Mouse (Mus musculus) cerebellum, adult 2 months (tissue): ENCODE measurements around the gene Vangl1. TPM values are rescaled to one million over a fixed set of nuclear protein-coding genes. Genes with fewer than 3 reads are reported as not detected.

Source experiments
- DNase-seq, 2 experiments: peaks; one replicate each; pipeline ENCODE4 v3.0.0; 2021
- H3K27ac ChIP-seq: fragments of 200-500 bp; 2 replicates; pipeline ENCODE4 v1.5.1; 2012; ENCODE audit warnings: low read length, control low read depth, inconsistent platforms; ENCODE audit not compliant: insufficient read depth
- H3K27me3 ChIP-seq: fragments of 200-500 bp; 2 replicates; pipeline ENCODE4 v1.6.1; 2012; ENCODE audit warnings: inconsistent platforms, mild to moderate bottlenecking, low read length, moderate library complexity; ENCODE audit not compliant: control insufficient read depth, insufficient read depth
- H3K4me1 ChIP-seq: fragments of 200-500 bp; 2 replicates; pipeline ENCODE4 v1.6.1; 2011; ENCODE audit warnings: low read length; ENCODE audit not compliant: control insufficient read depth, insufficient read depth
- H3K4me3 ChIP-seq: fragments of 200-500 bp; replicated peaks from 2 replicates; pipeline ENCODE3; 2011; ENCODE audit warnings: mild to moderate bottlenecking, low read depth, low read length, control low read depth; ENCODE audit not compliant: insufficient read depth
- CTCF ChIP-seq: fragments of 200-500 bp; IDR thresholded peaks from 2 replicates; pipeline ENCODE4 v1.5.1; 2011; ENCODE audit warnings: low read depth, mild to moderate bottlenecking, control low read depth, low read length, moderate library complexity, borderline replicate concordance; ENCODE audit not compliant: insufficient read depth
- POLR2A ChIP-seq: fragments of 200-500 bp; IDR thresholded peaks from 2 replicates; pipeline ENCODE4 v1.6.1; 2011; ENCODE audit warnings: low read length, control low read depth, borderline replicate concordance; ENCODE audit not compliant: insufficient read depth
- WGBS: fragments of 180-500 bp; shearing (Covaris S2); methylation state at CpG from one replicate; pipeline ENCODE4 v1.1.7; 2018; 5-methylcytosine and 5-hydroxymethylcytosine counted together
- polyA plus RNA-seq: library from polyadenylated mRNA; depleted of rRNA; stranded (reverse); fragments of >200 nt; gene quantifications from 2 replicates; pipeline ENCODE4 v1.2.3, GENCODE M21; 2012; rRNA removed

Gene Vangl1
- 6.8 and 8.1 TPM in 2 replicates for polyA plus RNA-seq

- H3K27me3 ChIP-seq = peaks cover 2% of the 10 kb centered on the region; the same call in 1 of the 2 replicates
- TF ChIP-seq CTCF = no peak
- TF ChIP-seq POLR2A = no peak
- peak within 1 kb of the TSS; percentile 58 for H3K4me3 ChIP-seq
- no peak within 1 kb of the TSS for H3K27ac ChIP-seq
- WGBS = under 1% methylated on average over 74 of the region's 95 CpGs
- DNase-seq = peak; percentile 33 to 36
- H3K4me1 ChIP-seq = no peaks in the 10 kb centered on the region; the same call in 1 of the 2 replicates
These were observed at the start of gene Vangl1 for GRCm38 (mm10) chr3:102203781-102204721. Gene Vangl1, minus strand, starts transcription at chr3:102204693.

- H3K4me3 ChIP-seq = no peak overlapping the region
- DNase-seq = no peak
- no peaks in the 10 kb centered on the region for H3K27me3 ChIP-seq
- H3K27ac ChIP-seq = no peak overlapping the region
- WGBS = 56% methylated on average over 4 of the region's 4 CpGs
- no peak for TF ChIP-seq POLR2A
- TF ChIP-seq CTCF = no peak
- H3K4me1 ChIP-seq = no peaks in the 10 kb centered on the region
These were observed 49.1 kb upstream of the Vangl1 start for GRCm38 (mm10) chr3:102253554-102253953.

GRCm38 (mm10) chr3:102252927-102253326 is 48.4 kb upstream of the Vangl1 start:
- no peaks in the 10 kb centered on the region for H3K27me3 ChIP-seq
- no peaks in the 10 kb centered on the region for H3K4me1 ChIP-seq
- no peak overlapping the region for H3K27ac ChIP-seq
- no peak for DNase-seq
- 86% methylated on average over 3 of the region's 3 CpGs for WGBS
- no peak overlapping the region for H3K4me3 ChIP-seq
- TF ChIP-seq CTCF (no peak), POLR2A (no peak)

- no peaks in the 10 kb centered on the region for H3K4me1 ChIP-seq
- 97% methylated on average over 3 of the region's 3 CpGs for WGBS
- no peak overlapping the region for H3K4me3 ChIP-seq
- DNase-seq = no peak
- H3K27ac ChIP-seq = no peak overlapping the region
- H3K27me3 ChIP-seq = no peaks in the 10 kb centered on the region
- no peak for TF ChIP-seq POLR2A
- no peak for TF ChIP-seq CTCF
These were observed 46.4 kb upstream of the Vangl1 start for GRCm38 (mm10) chr3:102250873-102251272.

- peak; percentile 30 to 38 for DNase-seq
- WGBS = 54% methylated on average over 9 of the region's 9 CpGs
- Histone ChIP-seq H3K4me3 (no peak overlapping the region), H3K4me1 (no peaks in the 10 kb centered on the region), H3K27ac (no peak overlapping the region), H3K27me3 (no peaks in the 10 kb centered on the region)
- no peak for TF ChIP-seq POLR2A
- peak; percentile 75 for TF ChIP-seq CTCF
These were observed 45.0 kb upstream of the Vangl1 start for GRCm38 (mm10) chr3:102249401-102249991.

GRCm38 (mm10) chr3:102244601-102245000 is 40.1 kb upstream of the Vangl1 start:
- TF ChIP-seq CTCF (no peak), POLR2A (no peak)
- 91% methylated on average over 3 of the region's 3 CpGs for WGBS
- H3K27ac ChIP-seq = no peak overlapping the region
- H3K27me3 ChIP-seq = no peaks in the 10 kb centered on the region
- DNase-seq = no peak
- no peaks in the 10 kb centered on the region for H3K4me1 ChIP-seq
- no peak overlapping the region for H3K4me3 ChIP-seq

- 44% methylated on average over 5 of the region's 5 CpGs for WGBS
- DNase-seq = peak; percentile 22 to 23
- Histone ChIP-seq H3K27ac (no peak overlapping the region), H3K27me3 (no peaks in the 10 kb centered on the region), H3K4me3 (no peak overlapping the region), H3K4me1 (no peaks in the 10 kb centered on the region)
- TF ChIP-seq POLR2A (no peak), CTCF (peak; percentile 32; the same call in 1 of the 2 replicates)
These were observed 38.4 kb upstream of the Vangl1 start for GRCm38 (mm10) chr3:102242854-102243253.
